Mouse (Mus musculus): ENCODE measurements at regions not wholly inside any gene's neighbourhood (a gene's known extent, or its start where the extent isn't known, plus 50 kb on each side); places are given as distances from the start of the nearest gene placed in this dataset.

- DNase-seq (ENCODE audit: low read depth, low spot score): no peak
Observed at GRCm38 (mm10) chr14:103932170-103932569, 88.0 kb upstream of the Ednrb start.

GRCm38 (mm10) chr14:103929734-103930364, 85.6 kb upstream of the Ednrb start:
- DNase-seq (ENCODE audit: low read depth, low spot score): no peak

- DNase-seq (ENCODE audit: low read depth, low spot score): no peak
Observed at GRCm38 (mm10) chr14:103929155-103929729, 85.0 kb upstream of the Ednrb start.

GRCm38 (mm10) chr14:103920169-103920568, 76.0 kb upstream of the Ednrb start:
- no peak for DNase-seq (ENCODE audit: low read depth, low spot score)

GRCm38 (mm10) chr14:103919380-103919779, 75.2 kb upstream of the Ednrb start:
- DNase-seq (ENCODE audit: low read depth, low spot score): no peak

GRCm38 (mm10) chr14:103913453-103913852, 69.3 kb upstream of the Ednrb start:
- no peak for DNase-seq (ENCODE audit: low read depth, low spot score)

- no peak for DNase-seq (ENCODE audit: low read depth, low spot score)
Observed at GRCm38 (mm10) chr14:103911707-103912106, 67.5 kb upstream of the Ednrb start.

- peak; percentile 4 for DNase-seq (ENCODE audit: low read depth, low spot score)
Observed at GRCm38 (mm10) chr14:103911280-103911679, 67.1 kb upstream of the Ednrb start.

- no peak for DNase-seq (ENCODE audit: low read depth, low spot score)
Observed at GRCm38 (mm10) chr14:103906417-103907070, 62.3 kb upstream of the Ednrb start.

- DNase-seq (ENCODE audit: low read depth, low spot score): no peak
Observed at GRCm38 (mm10) chr14:103900817-103901216, 56.6 kb upstream of the Ednrb start.

GRCm38 (mm10) chr14:103899111-103899814, 55.1 kb upstream of the Ednrb start:
- DNase-seq (ENCODE audit: low read depth, low spot score): peak; percentile 26

GRCm38 (mm10) chr14:103898689-103899088, 54.5 kb upstream of the Ednrb start:
- peak; percentile 8 for DNase-seq (ENCODE audit: low read depth, low spot score)

- no peak for DNase-seq (ENCODE audit: low read depth, low spot score)
Observed at GRCm38 (mm10) chr14:103895261-103895660, 51.1 kb upstream of the Ednrb start.

Measured in brain, embryonic 18.5 days (tissue).